Mouse (Mus musculus): ENCODE measurements around the gene Acvr1b.

DNA sequence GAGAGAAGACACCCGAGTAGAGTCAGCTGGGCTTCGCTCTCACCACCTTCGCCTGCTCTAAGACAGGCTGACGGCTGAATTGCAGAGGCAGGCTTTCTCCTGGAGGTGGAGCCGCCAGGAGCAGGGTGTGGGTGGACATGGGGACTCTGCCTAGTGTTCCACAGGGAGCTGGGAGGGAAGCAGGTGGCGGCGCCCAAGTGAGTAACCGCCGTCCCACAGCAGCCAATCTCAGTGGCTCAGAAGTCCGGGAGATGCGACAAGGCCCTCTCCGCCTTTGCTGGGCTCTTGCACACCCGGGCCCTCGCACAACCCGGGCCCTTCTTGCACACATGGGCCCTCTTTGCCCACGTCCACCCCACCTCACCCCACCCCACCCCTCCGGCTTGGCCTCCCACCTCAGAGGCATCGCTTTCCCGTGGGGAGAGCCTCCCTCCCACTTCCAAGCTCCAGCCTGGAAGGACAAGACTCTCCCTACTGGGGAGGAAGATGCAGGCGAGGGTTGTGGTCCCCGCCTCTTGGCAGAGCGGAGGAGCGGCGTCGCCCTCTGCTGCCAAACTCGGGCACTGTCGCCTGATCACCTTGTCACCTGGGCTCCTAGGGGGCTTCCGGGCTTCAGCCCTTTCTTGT is 65.1 kb downstream of the Acvr1b start:
- no peak for TF ChIP-seq GATA1 (IDR thresholded peaks at IDR 0.05; ENCODE audit: borderline replicate concordance, low read length)
- TF ChIP-seq FLI1 (IDR thresholded peaks at IDR 0.05; ENCODE audit: low read length) = no peak

Data from megakaryocyte, embryonic 14.5 days (primary cell).